Mouse (Mus musculus) adrenal gland, adult 18-20 months (tissue): ENCODE results near the gene Rtp1. TPM values are rescaled to one million over a fixed set of nuclear protein-coding genes. Genes with fewer than 3 reads are reported as not detected.
A peak's percentile ranks its signal among the peaks of the same experiment; 100 is the strongest.

Experiments
- DNase-seq, 2 experiments: peaks; one replicate each; pipeline ENCODE4 v3.0.0; 2021 to 2022; ENCODE audit warnings: low spot score in 2 of 2
- total RNA-seq, 2 experiments: library from RNA; stranded (reverse); gene quantifications; 1 replicate in 1 of 2; 2 replicates in 1 of 2; pipeline ENCODE4 v1.2.3; 2021

The Rtp1 gene
- total RNA-seq, 2 experiments from 2014 or later, result not detected

DNA sequence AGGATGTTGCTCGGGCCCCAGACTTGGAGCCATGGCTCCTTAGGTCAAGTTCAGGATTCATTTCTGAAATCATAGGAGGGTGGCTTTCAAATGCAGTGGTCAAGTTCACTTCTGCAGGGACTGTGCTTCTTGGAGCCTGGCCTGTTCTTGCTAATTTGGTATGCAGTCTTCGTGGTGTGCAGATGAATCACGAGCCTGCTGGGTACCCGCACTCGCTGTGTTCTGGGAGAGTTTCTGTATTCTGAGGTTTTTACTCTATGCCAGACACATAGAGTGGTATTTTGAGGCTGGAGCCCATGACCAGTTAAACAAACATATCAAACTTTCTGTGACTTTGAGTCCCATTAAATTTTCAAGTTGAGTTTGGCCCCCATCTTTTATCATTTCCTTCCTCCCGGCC is 25.4 kb downstream of the Rtp1 start:
- DNase-seq, result no peak

DNA sequence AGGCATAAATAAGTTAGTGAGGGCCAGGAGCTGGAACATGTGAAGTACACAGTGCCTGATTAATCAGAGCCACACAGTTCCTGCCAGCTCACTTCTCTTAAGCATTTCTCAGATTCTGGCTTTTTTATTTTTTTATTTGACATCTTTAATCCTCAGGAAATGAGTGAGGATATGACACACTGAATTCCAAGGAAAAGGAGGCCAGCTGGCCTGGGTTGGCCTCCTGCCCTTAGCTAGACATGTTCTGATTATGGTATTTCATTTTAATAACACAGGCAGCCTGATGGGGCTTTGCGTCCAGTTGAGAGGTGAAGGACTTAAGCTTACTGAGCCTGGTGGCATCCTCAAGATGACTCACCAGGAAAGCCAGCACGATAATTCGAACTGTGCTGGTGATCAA is 27.6 kb downstream of the Rtp1 start:
- DNase-seq, result peak in 1 of 2 experiments; percentile 29

DNA sequence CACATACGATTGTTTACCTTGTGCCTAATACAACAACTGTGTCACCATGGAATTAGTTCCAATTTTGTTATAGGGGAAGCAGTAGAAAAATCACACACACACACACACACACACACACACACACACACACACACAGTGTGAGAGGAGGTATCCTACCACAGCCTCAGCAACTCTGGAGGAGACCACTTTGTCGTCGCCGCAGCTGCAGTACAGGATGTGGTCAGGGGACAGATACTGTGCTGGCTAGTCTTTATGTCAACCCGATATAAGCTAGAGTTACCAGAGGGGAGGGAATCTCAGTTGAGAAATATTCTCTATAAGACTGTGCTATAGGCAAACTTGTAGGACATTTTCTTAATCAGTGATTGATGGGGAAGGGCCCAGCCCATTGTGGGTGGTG is 28.4 kb downstream of the Rtp1 start:
- DNase-seq, result no peak

GRCm38 (mm10) chr16:23458906-23459588 is 30.1 kb downstream of the Rtp1 start:
- no peak for DNase-seq

- no peak for DNase-seq
Measured at GRCm38 (mm10) chr16:23463671-23464347, 34.9 kb downstream of the Rtp1 start.

DNA sequence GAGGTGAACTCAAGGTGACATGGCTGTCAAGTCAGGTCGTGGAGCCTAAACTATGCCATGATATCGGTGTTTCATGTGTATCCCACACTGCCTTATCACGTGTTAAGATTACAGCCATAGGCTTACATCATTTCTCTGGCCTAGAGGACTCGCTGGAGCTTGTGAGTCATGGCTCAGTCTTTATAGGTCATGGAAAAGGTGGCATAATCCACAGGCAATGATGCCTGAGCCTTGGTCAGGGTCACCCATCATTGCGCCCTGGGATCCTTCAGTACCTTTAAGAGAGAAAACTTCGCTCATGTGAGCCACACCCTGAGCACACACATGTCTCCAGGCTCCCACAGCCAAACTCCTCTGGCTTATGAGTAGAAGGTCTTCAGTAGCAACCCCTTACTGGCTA is 42.6 kb downstream of the Rtp1 start:
- peak in 1 of 2 experiments; percentile 30 for DNase-seq

DNA sequence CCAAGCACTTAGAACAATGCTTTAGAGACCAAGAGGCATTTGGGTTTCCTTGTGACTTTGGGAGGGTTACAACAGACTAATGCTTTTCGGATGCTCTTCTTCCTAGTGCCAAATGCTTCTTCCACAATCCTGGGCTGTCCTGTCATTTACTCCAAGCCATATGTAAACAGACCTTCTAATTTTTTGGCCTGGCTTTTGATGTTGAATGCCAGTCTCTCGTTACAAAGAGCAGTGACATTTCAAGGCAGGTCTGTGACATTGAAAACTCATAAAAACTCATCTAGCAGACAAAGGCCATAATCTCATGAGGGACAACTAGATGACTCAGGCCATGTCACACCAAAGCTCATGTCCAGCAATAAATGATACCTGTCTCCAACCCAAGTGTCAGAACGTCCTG is 43.1 kb downstream of the Rtp1 start:
- DNase-seq, result no peak

- no peak for DNase-seq
Measured at GRCm38 (mm10) chr16:23475651-23476050, 46.7 kb downstream of the Rtp1 start.

- DNase-seq, result no peak
Measured at GRCm38 (mm10) chr16:23476598-23476997, 47.7 kb downstream of the Rtp1 start.

- DNase-seq, result no peak
Measured at GRCm38 (mm10) chr16:23479872-23480603, 51.1 kb downstream of the Rtp1 start.

DNA sequence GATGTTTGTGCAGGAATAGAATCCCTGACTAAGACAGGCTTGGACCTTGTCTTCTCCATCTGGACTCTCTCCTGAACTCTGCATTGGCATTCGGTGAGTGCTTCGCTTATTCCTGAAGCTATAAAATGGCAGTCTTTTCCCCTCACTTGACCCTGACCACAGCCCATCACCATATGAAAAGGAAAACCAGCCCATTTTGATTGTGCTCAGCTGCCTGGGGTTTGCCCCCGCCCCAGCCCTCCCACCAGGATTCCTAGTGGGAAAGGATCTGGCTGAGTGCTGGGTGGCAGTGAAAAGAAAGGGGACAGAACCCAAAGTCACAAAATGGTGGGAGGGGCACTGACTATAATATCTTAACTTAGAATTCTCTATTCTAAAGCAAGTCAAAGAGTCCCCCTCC is 53.3 kb downstream of the Rtp1 start:
- DNase-seq, result no peak

GRCm38 (mm10) chr16:23482846-23483245 is 53.9 kb downstream of the Rtp1 start:
- DNase-seq, result no peak

DNA sequence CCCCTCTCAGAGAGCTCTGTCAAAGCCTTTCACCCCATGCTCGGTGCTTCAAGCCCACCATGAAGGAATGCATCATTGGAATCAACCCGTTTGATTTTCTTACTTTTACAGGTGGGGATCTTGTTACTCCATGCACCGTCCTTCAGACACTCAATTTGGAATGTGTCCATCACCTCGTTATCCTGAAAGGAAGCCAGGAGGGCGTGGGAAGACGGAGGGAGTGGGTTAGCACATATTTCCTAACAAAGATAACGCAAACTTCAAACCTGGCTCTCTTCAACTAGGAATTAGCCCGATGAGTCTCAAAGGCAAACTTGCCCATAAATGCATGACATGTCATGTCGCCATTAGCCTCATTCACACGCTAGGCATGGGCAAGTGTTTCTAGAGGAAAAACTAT is 54.4 kb downstream of the Rtp1 start:
- DNase-seq, result no peak

Other genes with a start within 250 kb of the Rtp1 start
- gene St6gal1, start 204.4 kb upstream of the Rtp1 start, total RNA-seq, result 10 to 100 TPM; 21.8 to 35.6 TPM
- gene Rtp4, start 91.2 kb downstream of the Rtp1 start, total RNA-seq, result 10 to 100 TPM in 1 of 2 experiments, 1 to 10 TPM in 1; 9.3 to 10.8 TPM
- gene Masp1, start 91.7 kb downstream of the Rtp1 start, total RNA-seq, result 100 to 1,000 TPM in 1 of 2 experiments, 1 to 10 TPM in 1; 3.3 to 158 TPM